In genomic region chr11:21634171-21634907, GRCm38 (mm10) we compare ENCODE assay signal across 20 mouse cellular contexts.
DNase-seq lines count a peak whose midpoint lies in the region; ATAC-seq and TF ChIP-seq lines count a peak whose summit lies in the region.
"Had no signal": no experiment of that assay in that cellular context is flagged by ENCODE, and none has a peak within 500 bp of the region (broad histone marks: within the 10 kb centered on the region; RNA-seq: fewer than 3 reads in every experiment).

No protein-coding gene starts in this region.

- DNase-seq in testis, postnatal 10 days (ENCODE audit: low spot score), result no peak
- peak; percentile 64 for DNase-seq in WW6 (ENCODE audit: low read depth, low spot score)
- DNase-seq in heart, adult 18-20 months, result no peak
- DNase-seq: adrenal gland, adult 8-10 months; adrenal gland, postnatal 36 days; cerebellum, adult 11 months; cerebellum, adult 8-10 months; cerebellum, postnatal 14 days; heart, adult 2 months; heart, postnatal 14 days had no signal

- no peak for TF ChIP-seq POLR2A in testis, adult 2 months (IDR thresholded peaks at IDR 0.05; ENCODE audit: control insufficient read depth, low read depth, low read length)

- no peak overlapping the region for H3K4me3 ChIP-seq in midbrain, embryonic 12.5 days
- H3K4me3 ChIP-seq in midbrain, embryonic 15.5 days, result no peak overlapping the region
- H3K4me3 ChIP-seq in testis, adult 2 months (ENCODE audit: control insufficient read depth, low read depth, low read length), result peak overlapping the region; percentile 23
- H3K4me3 ChIP-seq: embryonic facial prominence, embryonic 12.5 days; forebrain, embryonic 15.5 days; heart, adult 2 months; heart, embryonic 15.5 days; hindbrain, embryonic 13.5 days had no signal

- WGBS in midbrain, embryonic 12.5 days, result 55% methylated on average over 8 of the region's 9 CpGs
- WGBS in midbrain, embryonic 15.5 days, result 59% methylated on average over 9 of the region's 9 CpGs

- no peak overlapping the region for H3K9ac ChIP-seq in midbrain, embryonic 12.5 days (replicated peaks)
- no peak overlapping the region for H3K9ac ChIP-seq in midbrain, embryonic 15.5 days
- H3K9ac ChIP-seq: embryonic facial prominence, embryonic 12.5 days; forebrain, embryonic 15.5 days; heart, embryonic 15.5 days; hindbrain, embryonic 13.5 days had no signal

- no peaks in the 10 kb centered on the region for H3K4me1 ChIP-seq in midbrain, embryonic 12.5 days
- no peaks in the 10 kb centered on the region for H3K4me1 ChIP-seq in midbrain, embryonic 15.5 days
- no peaks in the 10 kb centered on the region for H3K4me1 ChIP-seq in testis, adult 2 months (ENCODE audit: control insufficient read depth, insufficient read depth, low read length)
- H3K4me1 ChIP-seq: embryonic facial prominence, embryonic 12.5 days; forebrain, embryonic 15.5 days; hindbrain, embryonic 13.5 days had no signal

- no peaks in the 10 kb centered on the region for H3K36me3 ChIP-seq in midbrain, embryonic 12.5 days
- H3K36me3 ChIP-seq in midbrain, embryonic 15.5 days (replicated peaks), result no peaks in the 10 kb centered on the region
- no peaks in the 10 kb centered on the region for H3K36me3 ChIP-seq in testis, adult 2 months (ENCODE audit: control insufficient read depth, insufficient read depth, low read length)
- H3K36me3 ChIP-seq: embryonic facial prominence, embryonic 12.5 days; forebrain, embryonic 15.5 days; heart, embryonic 15.5 days; hindbrain, embryonic 13.5 days had no signal

- no peak for TF ChIP-seq CTCF in testis, adult 2 months (IDR thresholded peaks at IDR 0.05; ENCODE audit: control insufficient read depth, insufficient read depth, insufficient replicate concordance, low read depth, low read length)

- H3K27ac ChIP-seq in midbrain, embryonic 12.5 days (replicated peaks), result no peak overlapping the region
- H3K27ac ChIP-seq in midbrain, embryonic 15.5 days, result no peak overlapping the region
- H3K27ac ChIP-seq in testis, adult 2 months (ENCODE audit: control insufficient read depth, insufficient read depth, low read depth, low read length), result no peak overlapping the region
- H3K27ac ChIP-seq: embryonic facial prominence, embryonic 12.5 days; forebrain, embryonic 15.5 days; heart, adult 2 months; heart, embryonic 15.5 days; hindbrain, embryonic 13.5 days; hindbrain, postnatal 0 days had no signal

- no peaks in the 10 kb centered on the region for H3K27me3 ChIP-seq in midbrain, embryonic 12.5 days
- H3K27me3 ChIP-seq in midbrain, embryonic 15.5 days (replicated peaks), result no peaks in the 10 kb centered on the region
- H3K27me3 ChIP-seq in testis, adult 2 months (ENCODE audit: control insufficient read depth, insufficient read depth, low read length), result no peaks in the 10 kb centered on the region
- H3K27me3 ChIP-seq: embryonic facial prominence, embryonic 12.5 days; forebrain, embryonic 15.5 days; heart, embryonic 15.5 days; hindbrain, embryonic 13.5 days had no signal

- no peak overlapping the region for H3K4me2 ChIP-seq in midbrain, embryonic 12.5 days (replicated peaks)
- H3K4me2 ChIP-seq in midbrain, embryonic 15.5 days, result no peak overlapping the region
- H3K4me2 ChIP-seq: embryonic facial prominence, embryonic 12.5 days; forebrain, embryonic 15.5 days; heart, embryonic 11.5 days; heart, embryonic 15.5 days; hindbrain, embryonic 13.5 days had no signal

- 0 out of 2 replicates have a peak, but pooled peaks cover 3% of the 10 kb centered on the region for H3K9me3 ChIP-seq in midbrain, embryonic 12.5 days
- no peaks in the 10 kb centered on the region for H3K9me3 ChIP-seq in midbrain, embryonic 15.5 days
- H3K9me3 ChIP-seq: embryonic facial prominence, embryonic 12.5 days; forebrain, embryonic 15.5 days; heart, embryonic 15.5 days; hindbrain, embryonic 13.5 days had no signal

- 0 out of 2 replicates have a peak, but pooled peaks have one; percentile 34 for ATAC-seq in midbrain, embryonic 12.5 days (ENCODE audit: low FRiP score, low read depth)
- no peak for ATAC-seq in midbrain, embryonic 15.5 days (replicated peaks)
- ATAC-seq in megakaryocyte, adult 5-6 weeks (ENCODE audit: poor library complexity, severe bottlenecking), result no peak
- ATAC-seq: forebrain, embryonic 15.5 days; hindbrain, postnatal 0 days had no signal
